Mouse (Mus musculus) common myeloid progenitor, adult 5-6 weeks (primary cell): ENCODE measurements at regions not wholly inside any gene's neighbourhood (a gene's known extent, or its start where the extent isn't known, plus 50 kb on each side); places are given as distances from the start of the nearest gene placed in this dataset.

Experiments used
- ATAC-seq: replicated peaks from 2 replicates; pipeline ENCODE4 v1.8.0; 2016; ENCODE audit warnings: low read depth, mild to moderate bottlenecking, moderate TSS enrichment, inconsistent platforms; ENCODE audit not compliant: poor library complexity, severe bottlenecking

GRCm38 (mm10) chr4:40400089-40400488 is 71.9 kb upstream of the Tmem215 start:
- no peak; the same call in 1 of the 2 replicates for ATAC-seq

- ATAC-seq: no peak
These were observed 81.8 kb upstream of the Tmem215 start for GRCm38 (mm10) chr4:40390183-40390582.

GRCm38 (mm10) chr4:40385284-40385683 is 86.7 kb upstream of the Tmem215 start:
- ATAC-seq: no peak

- no peak for ATAC-seq
These were observed 87.3 kb upstream of the Tmem215 start for GRCm38 (mm10) chr4:40384704-40385103.

GRCm38 (mm10) chr4:40380309-40380708 is 91.7 kb upstream of the Tmem215 start:
- peak; percentile 81 for ATAC-seq

GRCm38 (mm10) chr4:40375439-40376154 is 96.4 kb upstream of the Ndufb6 start:
- ATAC-seq: no peak

GRCm38 (mm10) chr4:40374213-40374612 is 95.0 kb upstream of the Ndufb6 start:
- peak; percentile 56; the same call in 1 of the 2 replicates for ATAC-seq

- peak; percentile 54; the same call in 1 of the 2 replicates for ATAC-seq
These were observed 85.1 kb upstream of the Ndufb6 start for GRCm38 (mm10) chr4:40364329-40364728.

GRCm38 (mm10) chr4:40359307-40359706 is 80.1 kb upstream of the Ndufb6 start:
- no peak for ATAC-seq

GRCm38 (mm10) chr4:40357088-40357853 is 78.0 kb upstream of the Ndufb6 start:
- ATAC-seq: peak; percentile 29; the same call in 1 of the 2 replicates

GRCm38 (mm10) chr4:40355791-40356450 is 76.7 kb upstream of the Ndufb6 start:
- no peak for ATAC-seq

GRCm38 (mm10) chr4:40354456-40354855 is 75.2 kb upstream of the Ndufb6 start:
- ATAC-seq: no peak

- no peak for ATAC-seq
These were observed 72.4 kb upstream of the Ndufb6 start for GRCm38 (mm10) chr4:40351648-40352047.

GRCm38 (mm10) chr4:40351090-40351489 is 71.9 kb upstream of the Ndufb6 start:
- ATAC-seq: no peak

- no peak for ATAC-seq
These were observed 66.6 kb upstream of the Ndufb6 start for GRCm38 (mm10) chr4:40345847-40346246.

- ATAC-seq: no peak
These were observed 63.0 kb upstream of the Ndufb6 start for GRCm38 (mm10) chr4:40342181-40342580.

- ATAC-seq: peak; percentile 77
These were observed 55.6 kb upstream of the Ndufb6 start for GRCm38 (mm10) chr4:40334841-40335240.

- peak; percentile 92 for ATAC-seq
These were observed 50.5 kb upstream of the Ndufb6 start for GRCm38 (mm10) chr4:40329737-40330136.
